Mouse (Mus musculus): ENCODE data around the gene Cbs. TPM values are rescaled to one million over a fixed set of nuclear protein-coding genes. Genes with fewer than 3 reads are reported as not detected.

The Cbs gene
- total and polyA plus RNA-seq, 2 experiments = 236 to 782 TPM

- TF ChIP-seq POLR2A (IDR thresholded peaks at IDR 0.05; ENCODE audit: extremely low read depth, insufficient read depth, low read length) = no peak
- TF ChIP-seq CTCF (IDR thresholded peaks at IDR 0.05; ENCODE audit: low read depth, low read length) = no peak
- H3K79me2 ChIP-seq (ENCODE audit: control insufficient read depth, insufficient read depth, low read length) = no peaks in the 10 kb centered on the region
- H3K27me3 ChIP-seq (ENCODE audit: control insufficient read depth, insufficient read depth, low read length) = no peaks in the 10 kb centered on the region
- no peak for DNase-seq (ENCODE audit: extremely low read depth, low read depth, low spot score)
- peaks cover 7% of the 10 kb centered on the region for H3K4me1 ChIP-seq (ENCODE audit: control insufficient read depth, insufficient read depth, low read length)
- no peak overlapping the region for H3K9ac ChIP-seq (ENCODE audit: low read depth, low read length)
- no peaks in the 10 kb centered on the region for H3K36me3 ChIP-seq (ENCODE audit: control insufficient read depth, insufficient read depth, low read length)
- no peak overlapping the region for H3K4me3 ChIP-seq (ENCODE audit: insufficient read depth, low read depth, low read length)
- no peak overlapping the region for H3K27ac ChIP-seq (replicated peaks; ENCODE audit: insufficient read depth, low read depth, low read length)
- WGBS = 85% methylated on average over 1 of the region's 1 CpGs
Measured at GRCm38 (mm10) chr17:31674426-31674825, 37.4 kb upstream of the Cbs start.

GRCm38 (mm10) chr17:31672279-31672678, 35.2 kb upstream of the Cbs start:
- no peaks in the 10 kb centered on the region for H3K27me3 ChIP-seq (ENCODE audit: control insufficient read depth, insufficient read depth, low read length)
- WGBS = 33% methylated on average over 12 of the region's 12 CpGs

GRCm38 (mm10) chr17:31671698-31672097, 34.7 kb upstream of the Cbs start:
- WGBS = 45% methylated on average over 8 of the region's 8 CpGs
- Histone ChIP-seq H3K4me1 (ENCODE audit: control insufficient read depth, insufficient read depth, low read length) (peaks cover 7% of the 10 kb centered on the region), H3K4me3 (ENCODE audit: insufficient read depth, low read depth, low read length) (no peak overlapping the region), H3K79me2 (ENCODE audit: control insufficient read depth, insufficient read depth, low read length) (no peaks in the 10 kb centered on the region), H3K9ac (ENCODE audit: low read depth, low read length) (no peak overlapping the region), H3K27me3 (ENCODE audit: control insufficient read depth, insufficient read depth, low read length) (no peaks in the 10 kb centered on the region), H3K36me3 (ENCODE audit: control insufficient read depth, insufficient read depth, low read length) (no peaks in the 10 kb centered on the region), H3K27ac (replicated peaks; ENCODE audit: insufficient read depth, low read depth, low read length) (no peak overlapping the region)
- DNase-seq (ENCODE audit: extremely low read depth, low read depth, low spot score) = peak; percentile 73
- TF ChIP-seq POLR2A (IDR thresholded peaks at IDR 0.05; ENCODE audit: extremely low read depth, insufficient read depth, low read length) = no peak

More at GRCm38 (mm10) chr17:31672279-31672678, 35.2 kb upstream of the Cbs start:
- H3K4me3 ChIP-seq (ENCODE audit: insufficient read depth, low read depth, low read length) = no peak overlapping the region
- H3K79me2 ChIP-seq (ENCODE audit: control insufficient read depth, insufficient read depth, low read length) = no peaks in the 10 kb centered on the region
- TF ChIP-seq POLR2A (IDR thresholded peaks at IDR 0.05; ENCODE audit: extremely low read depth, insufficient read depth, low read length) = no peak
- TF ChIP-seq CTCF (IDR thresholded peaks at IDR 0.05; ENCODE audit: low read depth, low read length) = no peak
- H3K36me3 ChIP-seq (ENCODE audit: control insufficient read depth, insufficient read depth, low read length) = no peaks in the 10 kb centered on the region
- DNase-seq (ENCODE audit: extremely low read depth, low read depth, low spot score) = peak; percentile 65
- peaks cover 7% of the 10 kb centered on the region for H3K4me1 ChIP-seq (ENCODE audit: control insufficient read depth, insufficient read depth, low read length)
- no peak overlapping the region for H3K27ac ChIP-seq (replicated peaks; ENCODE audit: insufficient read depth, low read depth, low read length)
- no peak overlapping the region for H3K9ac ChIP-seq (ENCODE audit: low read depth, low read length)

GRCm38 (mm10) chr17:31670163-31670562, 33.1 kb upstream of the Cbs start:
- no peak overlapping the region for H3K27ac ChIP-seq (replicated peaks; ENCODE audit: insufficient read depth, low read depth, low read length)
- WGBS = 80% methylated on average over 11 of the region's 11 CpGs
- peaks cover 7% of the 10 kb centered on the region for H3K4me1 ChIP-seq (ENCODE audit: control insufficient read depth, insufficient read depth, low read length)
- no peak overlapping the region for H3K9ac ChIP-seq (ENCODE audit: low read depth, low read length)
- H3K27me3 ChIP-seq (ENCODE audit: control insufficient read depth, insufficient read depth, low read length) = no peaks in the 10 kb centered on the region
- no peaks in the 10 kb centered on the region for H3K79me2 ChIP-seq (ENCODE audit: control insufficient read depth, insufficient read depth, low read length)
- no peak overlapping the region for H3K4me3 ChIP-seq (ENCODE audit: insufficient read depth, low read depth, low read length)
- no peaks in the 10 kb centered on the region for H3K36me3 ChIP-seq (ENCODE audit: control insufficient read depth, insufficient read depth, low read length)
- DNase-seq (ENCODE audit: extremely low read depth, low read depth, low spot score) = no peak
- TF ChIP-seq CTCF (IDR thresholded peaks at IDR 0.05; ENCODE audit: low read depth, low read length) (no peak), POLR2A (IDR thresholded peaks at IDR 0.05; ENCODE audit: extremely low read depth, insufficient read depth, low read length) (no peak)

GRCm38 (mm10) chr17:31668306-31668705, 31.3 kb upstream of the Cbs start:
- H3K36me3 ChIP-seq (ENCODE audit: control insufficient read depth, insufficient read depth, low read length) = no peaks in the 10 kb centered on the region
- H3K9ac ChIP-seq (ENCODE audit: low read depth, low read length) = no peak overlapping the region
- peaks cover 7% of the 10 kb centered on the region for H3K4me1 ChIP-seq (ENCODE audit: control insufficient read depth, insufficient read depth, low read length)
- 77% methylated on average over 9 of the region's 9 CpGs for WGBS
- no peak for TF ChIP-seq CTCF (IDR thresholded peaks at IDR 0.05; ENCODE audit: low read depth, low read length)
- TF ChIP-seq POLR2A (IDR thresholded peaks at IDR 0.05; ENCODE audit: extremely low read depth, insufficient read depth, low read length) = no peak
- no peak for DNase-seq (ENCODE audit: extremely low read depth, low read depth, low spot score)
- no peak overlapping the region for H3K4me3 ChIP-seq (ENCODE audit: insufficient read depth, low read depth, low read length)
- H3K79me2 ChIP-seq (ENCODE audit: control insufficient read depth, insufficient read depth, low read length) = no peaks in the 10 kb centered on the region
- no peaks in the 10 kb centered on the region for H3K27me3 ChIP-seq (ENCODE audit: control insufficient read depth, insufficient read depth, low read length)
- no peak overlapping the region for H3K27ac ChIP-seq (replicated peaks; ENCODE audit: insufficient read depth, low read depth, low read length)

- WGBS = 9% methylated on average over 4 of the region's 4 CpGs
- H3K27ac ChIP-seq (replicated peaks; ENCODE audit: insufficient read depth, low read depth, low read length) = no peak overlapping the region
- DNase-seq (ENCODE audit: extremely low read depth, low read depth, low spot score) = peak; percentile 71
- no peaks in the 10 kb centered on the region for H3K4me1 ChIP-seq (ENCODE audit: control insufficient read depth, insufficient read depth, low read length)
- no peaks in the 10 kb centered on the region for H3K79me2 ChIP-seq (ENCODE audit: control insufficient read depth, insufficient read depth, low read length)
- no peak overlapping the region for H3K9ac ChIP-seq (ENCODE audit: low read depth, low read length)
- TF ChIP-seq POLR2A (IDR thresholded peaks at IDR 0.05; ENCODE audit: extremely low read depth, insufficient read depth, low read length) (no peak), CTCF (IDR thresholded peaks at IDR 0.05; ENCODE audit: low read depth, low read length) (peak; percentile 98)
- no peaks in the 10 kb centered on the region for H3K36me3 ChIP-seq (ENCODE audit: control insufficient read depth, insufficient read depth, low read length)
- H3K27me3 ChIP-seq (ENCODE audit: control insufficient read depth, insufficient read depth, low read length) = no peaks in the 10 kb centered on the region
- H3K4me3 ChIP-seq (ENCODE audit: insufficient read depth, low read depth, low read length) = no peak overlapping the region
Measured at GRCm38 (mm10) chr17:31664760-31665159, 27.7 kb upstream of the Cbs start.
